Mouse (Mus musculus): ENCODE measurements at regions not wholly inside any gene's neighbourhood (a gene's known extent, or its start where the extent isn't known, plus 50 kb on each side); places are given as distances from the start of the nearest gene placed in this dataset.

- no peak for DNase-seq
Measured at GRCm38 (mm10) chr5:127129495-127129894, 112.1 kb upstream of the Tmem132c start.

GRCm38 (mm10) chr5:127134441-127134840 is 107.2 kb upstream of the Tmem132c start:
- no peak for DNase-seq

GRCm38 (mm10) chr5:127140651-127141050 is 101.0 kb upstream of the Tmem132c start:
- no peak for DNase-seq

GRCm38 (mm10) chr5:127160292-127160691 is 81.3 kb upstream of the Tmem132c start:
- peak; percentile 12 for DNase-seq

- no peak for DNase-seq
Measured at GRCm38 (mm10) chr5:127163376-127163775, 78.2 kb upstream of the Tmem132c start.

GRCm38 (mm10) chr5:127189021-127189420 is 52.6 kb upstream of the Tmem132c start:
- no peak for DNase-seq

Measured in cerebellum, adult 11-12 months (tissue).